Mouse (Mus musculus): ENCODE results near the gene Hdac8. TPM values are rescaled to one million over a fixed set of nuclear protein-coding genes. Genes with fewer than 3 reads are reported as not detected.

The Hdac8 gene
- polyA plus RNA-seq, 1 experiment = 7.8 TPM

GRCm38 (mm10) chrX:102262620-102263345, 242.4 kb downstream of the Hdac8 start:
- TF ChIP-seq GATA1 (IDR thresholded peaks at IDR 0.05; ENCODE audit: low read length) = no peak

- no peak for TF ChIP-seq GATA1 (IDR thresholded peaks at IDR 0.05; ENCODE audit: low read length)
These were observed 245.4 kb downstream of the Hdac8 start for GRCm38 (mm10) chrX:102259772-102260171.

- TF ChIP-seq GATA1 (IDR thresholded peaks at IDR 0.05; ENCODE audit: low read length) = no peak
These were observed 251.3 kb downstream of the Hdac8 start for GRCm38 (mm10) chrX:102253892-102254291.

- no peak for TF ChIP-seq GATA1 (IDR thresholded peaks at IDR 0.05; ENCODE audit: low read length)
These were observed 253.0 kb downstream of the Hdac8 start, which contains the start of gene Cited1 for GRCm38 (mm10) chrX:102251937-102252860. Cited1 (minus strand) TSS chrX:102252181.

- no peak for TF ChIP-seq GATA1 (IDR thresholded peaks at IDR 0.05; ENCODE audit: low read length)
These were observed 253.8 kb downstream of the Hdac8 start for GRCm38 (mm10) chrX:102251221-102251936.

- TF ChIP-seq GATA1 (IDR thresholded peaks at IDR 0.05; ENCODE audit: low read length) = no peak
These were observed 254.3 kb downstream of the Hdac8 start for GRCm38 (mm10) chrX:102250891-102251170.

- no peak for TF ChIP-seq GATA1 (IDR thresholded peaks at IDR 0.05; ENCODE audit: low read length)
These were observed 254.8 kb downstream of the Hdac8 start for GRCm38 (mm10) chrX:102250150-102250890.

- no peak for TF ChIP-seq GATA1 (IDR thresholded peaks at IDR 0.05; ENCODE audit: low read length)
These were observed 260.8 kb downstream of the Hdac8 start for GRCm38 (mm10) chrX:102244334-102244733.

Other genes starting within 250 kb of the Hdac8 start
- 0.84 and 1.2 TPM in 2 replicates for gene Phka1, start 138.9 kb upstream of the Hdac8 start, polyA plus RNA-seq (2012)
- gene Gm3880, start 181.6 kb upstream of the Hdac8 start, polyA plus RNA-seq (2012) = not detected in 2 replicates
- gene Gm9112, start 202.3 kb upstream of the Hdac8 start, polyA plus RNA-seq (2012) = not detected in 2 replicates
- gene Dmrtc1b, start 202.5 kb upstream of the Hdac8 start, polyA plus RNA-seq (2012) = not detected in 2 replicates